Comparison of ENCODE assay signal across 12 mouse cellular contexts in genomic region chr9:88439991-88440390, GRCm38 (mm10). TPM values are rescaled to one million over a fixed set of nuclear protein-coding genes. Genes with fewer than 3 reads are reported as not detected.
DNase-seq lines count a peak whose midpoint lies in the region; ATAC-seq and TF ChIP-seq lines count a peak whose summit lies in the region.
"Had no signal": no experiment of that assay in that cellular context is flagged by ENCODE, and none has a peak within 500 bp of the region (broad histone marks: within the 10 kb centered on the region; RNA-seq: fewer than 3 reads in every experiment).

No protein-coding gene starts in this region.

- ATAC-seq in heart, postnatal 0 days (ENCODE audit: insufficient read depth, low read depth), result no peak
- ATAC-seq in embryonic facial prominence, embryonic 12.5 days (ENCODE audit: insufficient number of reproducible peaks, insufficient read depth, low FRiP score, low TSS enrichment), result no peak
- no peak for ATAC-seq in liver, embryonic 14.5 days (ENCODE audit: insufficient read depth)

- 26% methylated on average over 5 of the region's 5 CpGs for WGBS in heart, postnatal 0 days
- 30% methylated on average over 5 of the region's 5 CpGs for WGBS in embryonic facial prominence, embryonic 12.5 days
- 25% methylated on average over 5 of the region's 5 CpGs for WGBS in liver, embryonic 14.5 days (ENCODE audit: insufficient replicate concordance)

- H3K36me3 ChIP-seq in heart, postnatal 0 days (replicated peaks; ENCODE audit: control insufficient read depth, insufficient read depth, low read length), result 0 out of 2 replicates have a peak, but pooled peaks cover 4% of the 10 kb centered on the region
- H3K36me3 ChIP-seq in embryonic facial prominence, embryonic 12.5 days, result 0 out of 2 replicates have a peak, but pooled peaks cover 3% of the 10 kb centered on the region
- peaks cover 3% of the 10 kb centered on the region for H3K36me3 ChIP-seq in liver, embryonic 14.5 days (replicated peaks; ENCODE audit: control insufficient read depth, insufficient read depth, low read depth)

- no peak overlapping the region for H3K9ac ChIP-seq in heart, postnatal 0 days (replicated peaks; ENCODE audit: low read depth, low read length)
- no peak overlapping the region for H3K9ac ChIP-seq in embryonic facial prominence, embryonic 12.5 days
- no peak overlapping the region for H3K9ac ChIP-seq in liver, embryonic 14.5 days (replicated peaks)

- TF ChIP-seq EP300 in heart, postnatal 0 days (IDR thresholded peaks at IDR 0.05; ENCODE audit: low read depth), result no peak
- no peak for TF ChIP-seq EP300 in liver, embryonic 14.5 days (IDR thresholded peaks at IDR 0.05; ENCODE audit: low read depth)

- H3K9me3 ChIP-seq in heart, postnatal 0 days (replicated peaks; ENCODE audit: control insufficient read depth, low read length), result no peaks in the 10 kb centered on the region
- H3K9me3 ChIP-seq in embryonic facial prominence, embryonic 12.5 days, result no peaks in the 10 kb centered on the region; the same call in 1 of the 2 replicates
- H3K9me3 ChIP-seq in liver, embryonic 14.5 days (ENCODE audit: control insufficient read depth, low read length), result no peaks in the 10 kb centered on the region
- H3K9me3 ChIP-seq: heart, embryonic 12.5 days had no signal

- H3K4me1 ChIP-seq in heart, postnatal 0 days (ENCODE audit: control insufficient read depth, insufficient read depth), result peaks cover 10% of the 10 kb centered on the region; the same call in 1 of the 2 replicates
- peaks cover 6% of the 10 kb centered on the region; the same call in 1 of the 2 replicates for H3K4me1 ChIP-seq in embryonic facial prominence, embryonic 12.5 days
- peaks cover 9 to 10% of the 10 kb centered on the region in 2 experiments for H3K4me1 ChIP-seq in liver, embryonic 14.5 days (replicated peaks; ENCODE audit: control insufficient read depth in 2 of 2, insufficient read depth in 2 of 2, low read length in 1 of 2)

- DNase-seq in heart, postnatal 0 days (ENCODE audit: low spot score), result no peak
- DNase-seq in heart, adult 11 months, result no peak
- DNase-seq in 416B (ENCODE audit: low read depth), result peak; percentile 27
- DNase-seq in liver, embryonic 14.5 days (ENCODE audit: low read depth in 3 of 3, low spot score in 3 of 3), result no peak
- DNase-seq in right cerebral cortex, postnatal 10 days (ENCODE audit: low spot score in 2 of 2), result no peak
- DNase-seq in T-cell, adult 2 months (ENCODE audit: low spot score), result no peak
- no peak for DNase-seq in ovary, postnatal 10 days (ENCODE audit: low spot score)
- DNase-seq: adrenal gland, postnatal 25 days had no signal

- H3K4me3 ChIP-seq in heart, postnatal 0 days (ENCODE audit: low read depth, low read length), result no peak overlapping the region
- no peak overlapping the region for H3K4me3 ChIP-seq in embryonic facial prominence, embryonic 12.5 days
- no peak overlapping the region for H3K4me3 ChIP-seq in liver, embryonic 14.5 days (ENCODE audit: insufficient read depth in 1 of 2, low read depth in 2 of 2, low read length in 2 of 2)

- no peak for TF ChIP-seq CTCF in heart, postnatal 0 days (IDR thresholded peaks at IDR 0.05; ENCODE audit: low read depth)
- no peak for TF ChIP-seq CTCF in liver, embryonic 14.5 days (IDR thresholded peaks at IDR 0.05; ENCODE audit: low read depth)

- no peak overlapping the region for H3K27ac ChIP-seq in heart, postnatal 0 days (ENCODE audit: low read depth)
- H3K27ac ChIP-seq in embryonic facial prominence, embryonic 12.5 days, result no peak overlapping the region
- H3K27ac ChIP-seq in liver, embryonic 14.5 days, result no peak overlapping the region

- H3K4me2 ChIP-seq in heart, postnatal 0 days (ENCODE audit: low read depth, low read length), result peak overlapping the region; percentile 89; the same call in 1 of the 2 replicates
- peak overlapping the region; percentile 88 for H3K4me2 ChIP-seq in embryonic facial prominence, embryonic 12.5 days (replicated peaks)
- H3K4me2 ChIP-seq in liver, embryonic 14.5 days (ENCODE audit: low read depth), result peak overlapping the region; percentile 94

- no peaks in the 10 kb centered on the region for H3K27me3 ChIP-seq in heart, postnatal 0 days (ENCODE audit: control insufficient read depth, insufficient read depth, low read length)
- no peaks in the 10 kb centered on the region for H3K27me3 ChIP-seq in embryonic facial prominence, embryonic 12.5 days
- H3K27me3 ChIP-seq in liver, embryonic 14.5 days (ENCODE audit: control insufficient read depth, insufficient read depth, low read length), result no peaks in the 10 kb centered on the region
- H3K27me3 ChIP-seq: heart, embryonic 12.5 days had no signal

RNA-seq across cellular contexts. Expression of gene Snx14, which starts 1.2 kb away (rescaled TPM):
- total RNA-seq in heart, postnatal 0 days (2014; rRNA removed; ENCODE audit: low replicate concordance), result 21.1 and 21.9 TPM in 2 replicates
- 21.7 and 22.7 TPM in 2 replicates for polyA plus RNA-seq in heart, postnatal 0 days (2015; fragmentation: Nextera tagmentation; extraction: Ambion mirVana)
- 20.2 and 24.3 TPM in 2 replicates for polyA plus RNA-seq in embryonic facial prominence, embryonic 12.5 days (2016; fragmentation: Nextera tagmentation; extraction: Ambion mirVana)
- 4.8 and 8.6 TPM in 2 replicates for polyA plus RNA-seq in liver, embryonic 14.5 days (2012; rRNA removed)
- polyA plus RNA-seq in liver, embryonic 14.5 days (2014; fragmentation: Nextera tagmentation; extraction: Ambion mirVana), result 9.9 and 10.1 TPM in 2 replicates

RNA-seq across cellular contexts. Expression of gene Gm20537, which starts 16.4 kb away (rescaled TPM):
- not detected in 2 replicates for total RNA-seq in heart, postnatal 0 days (2014; rRNA removed; ENCODE audit: low replicate concordance)
- 0.34 TPM in 1 of 2 replicates, not detected in the other for polyA plus RNA-seq in heart, postnatal 0 days (2015; fragmentation: Nextera tagmentation; extraction: Ambion mirVana)
- 0.67 and 1.0 TPM in 2 replicates for polyA plus RNA-seq in embryonic facial prominence, embryonic 12.5 days (2016; fragmentation: Nextera tagmentation; extraction: Ambion mirVana)
- 0.06 and 0.57 TPM in 2 replicates for polyA plus RNA-seq in liver, embryonic 14.5 days (2012; rRNA removed)
- polyA plus RNA-seq in liver, embryonic 14.5 days (2014; fragmentation: Nextera tagmentation; extraction: Ambion mirVana), result 0.20 TPM in 1 of 2 replicates, not detected in the other
- polyA plus RNA-seq: large intestine, adult 2 months; lung, postnatal 0 days had no signal

RNA-seq across cellular contexts. Expression of gene Syncrip, which starts 42.4 kb away (rescaled TPM):
- 21.6 and 32.1 TPM in 2 replicates for total RNA-seq in heart, postnatal 0 days (2014; rRNA removed; ENCODE audit: low replicate concordance)
- polyA plus RNA-seq in heart, postnatal 0 days (2015; fragmentation: Nextera tagmentation; extraction: Ambion mirVana), result 34.2 and 41.4 TPM in 2 replicates
- 122 and 127 TPM in 2 replicates for polyA plus RNA-seq in embryonic facial prominence, embryonic 12.5 days (2016; fragmentation: Nextera tagmentation; extraction: Ambion mirVana)
- 10.7 and 24.3 TPM in 2 replicates for polyA plus RNA-seq in liver, embryonic 14.5 days (2012; rRNA removed)
- 47.0 and 53.4 TPM in 2 replicates for polyA plus RNA-seq in liver, embryonic 14.5 days (2014; fragmentation: Nextera tagmentation; extraction: Ambion mirVana)
